Mouse (Mus musculus) MEL (cell line): ENCODE results near the gene Ppp2r5d. TPM values are rescaled to one million over a fixed set of nuclear protein-coding genes. Genes with fewer than 3 reads are reported as not detected.

Experiments
- DNase-seq: peaks from one replicate; pipeline ENCODE4 v3.0.0; 2011; ENCODE audit warnings: low read depth, low spot score
- H3K27ac ChIP-seq: 2 replicates; pipeline ENCODE4 v1.5.1; 2012; ENCODE audit warnings: low read depth, mild to moderate bottlenecking, control low read depth, low read length, moderate library complexity; ENCODE audit not compliant: control insufficient read depth
- H3K27me3 ChIP-seq, 2 experiments: fragments of 150-350 bp in 1 of 2; sonication (generic) in 1 of 2; 2 replicates each; pipeline ENCODE4 v1.6.1; 2012; ENCODE audit warnings: low read length in 2 of 2, mild to moderate bottlenecking in 2 of 2, improper control_type of control experiment in 1 of 2, moderate library complexity in 1 of 2; ENCODE audit not compliant: insufficient read depth in 2 of 2, control insufficient read depth in 1 of 2
- H3K36me3 ChIP-seq, 2 experiments: 2 replicates each; pipeline ENCODE4 v1.6.1; 2012 to 2014; ENCODE audit warnings: low read length in 2 of 2, improper control_type of control experiment in 1 of 2, inconsistent platforms in 1 of 2, mild to moderate bottlenecking in 1 of 2; ENCODE audit not compliant: insufficient read depth in 2 of 2, control insufficient read depth in 1 of 2
- H3K4me1 ChIP-seq, 2 experiments: fragments of 150-350 bp in 1 of 2; sonication (generic) in 1 of 2; 2 replicates each; pipeline ENCODE4 v1.6.1; 2012; ENCODE audit warnings: low read length in 2 of 2, improper control_type of control experiment in 1 of 2, mild to moderate bottlenecking in 1 of 2; ENCODE audit not compliant: insufficient read depth in 2 of 2, control insufficient read depth in 1 of 2
- H3K4me3 ChIP-seq, 2 experiments: fragments of 150-350 bp in 1 of 2; sonication (generic) in 1 of 2; 2 replicates each; pipeline ENCODE4 v1.5.1; 2012; ENCODE audit warnings: low read depth in 2 of 2, low read length in 2 of 2, mild to moderate bottlenecking in 2 of 2, moderate library complexity in 2 of 2, control low read depth in 1 of 2, improper control_type of control experiment in 1 of 2; ENCODE audit not compliant: control insufficient read depth in 1 of 2, insufficient read depth in 1 of 2
- H3K79me2 ChIP-seq: 2 replicates; pipeline ENCODE4 v1.6.1; 2012; ENCODE audit warnings: mild to moderate bottlenecking, low read length, moderate library complexity; ENCODE audit not compliant: control insufficient read depth, poor library complexity, insufficient read depth
- H3K9ac ChIP-seq: 2 replicates; pipeline ENCODE4 v1.6.1; 2012; ENCODE audit warnings: low read depth, mild to moderate bottlenecking, control low read depth, low read length, moderate library complexity; ENCODE audit not compliant: control insufficient read depth, poor library complexity, severe bottlenecking
- H3K9me3 ChIP-seq: fragments of 150-350 bp; sonication (generic); replicated peaks from 2 replicates; pipeline ENCODE4 v1.6.1; 2012; ENCODE audit warnings: mild to moderate bottlenecking, low read length, improper control_type of control experiment, moderate library complexity; ENCODE audit not compliant: insufficient read depth
- BHLHE40 ChIP-seq: IDR thresholded peaks from 2 replicates; pipeline ENCODE4 v1.6.1; 2012; ENCODE audit warnings: low read depth, mild to moderate bottlenecking, inconsistent platforms, low read length, improper control_type of control experiment, borderline replicate concordance
- CHD1 ChIP-seq: IDR thresholded peaks from 2 replicates; pipeline ENCODE4 v1.6.1; 2012; ENCODE audit warnings: low read depth, mild to moderate bottlenecking, inconsistent platforms, low read length, improper control_type of control experiment
- CHD2 ChIP-seq: IDR thresholded peaks from 2 replicates; pipeline ENCODE4 v1.6.1; 2011; ENCODE audit warnings: low read length, improper control_type of control experiment
- CTCF ChIP-seq, 3 experiments: IDR thresholded peaks in 2 of 3; conservative IDR thresholded peaks in 1 of 3; 2 replicates each; pipeline ENCODE4 v1.5.1; 2011 to 2012; ENCODE audit warnings: low read length in 3 of 3, low read depth in 2 of 3, mild to moderate bottlenecking in 2 of 3, improper control_type of control experiment in 1 of 3, inconsistent platforms in 1 of 3, mixed read lengths in 1 of 3, moderate library complexity in 1 of 3; ENCODE audit not compliant: control insufficient read depth in 1 of 3, insufficient read depth in 1 of 3, poor library complexity in 1 of 3, severe bottlenecking in 1 of 3
- ELF1 ChIP-seq: IDR thresholded peaks from 2 replicates; pipeline ENCODE4 v1.6.1; 2014; ENCODE audit warnings: low read depth, mild to moderate bottlenecking, inconsistent platforms, low read length, improper control_type of control experiment, moderate library complexity
- EP300 ChIP-seq, 2 experiments: IDR thresholded peaks; 2 replicates each; pipeline ENCODE4 v1.6.1; 2011; ENCODE audit warnings: improper control_type of control experiment in 2 of 2, low read length in 2 of 2, low read depth in 1 of 2, mild to moderate bottlenecking in 1 of 2
- ETS1 ChIP-seq: IDR thresholded peaks from 2 replicates; pipeline ENCODE4 v1.6.1; 2012; ENCODE audit warnings: low read depth, mild to moderate bottlenecking, inconsistent platforms, low read length, improper control_type of control experiment, moderate library complexity
- GATA1 ChIP-seq: IDR thresholded peaks from 2 replicates; pipeline ENCODE4 v1.6.1; 2011; ENCODE audit warnings: low read depth, low read length, improper control_type of control experiment
- HCFC1 ChIP-seq: IDR thresholded peaks from 2 replicates; pipeline ENCODE4 v1.6.1; 2012; ENCODE audit warnings: low read depth, mild to moderate bottlenecking, inconsistent platforms, low read length, improper control_type of control experiment, moderate library complexity
- JUND ChIP-seq: IDR thresholded peaks from 2 replicates; pipeline ENCODE4 v1.6.1; 2011; ENCODE audit warnings: low read depth, mild to moderate bottlenecking, improper control_type of control experiment, low read length
- KAT2A ChIP-seq: conservative IDR thresholded peaks from 2 replicates; pipeline ENCODE4 v1.6.1; 2012; ENCODE audit warnings: low read depth, low read length, improper control_type of control experiment, inconsistent platforms
- MAFK ChIP-seq: IDR thresholded peaks from 2 replicates; pipeline ENCODE4 v1.6.1; 2011; ENCODE audit warnings: low read depth, mild to moderate bottlenecking, low read length, improper control_type of control experiment, borderline replicate concordance
- MAX ChIP-seq: IDR thresholded peaks from 2 replicates; pipeline ENCODE4 v1.6.1; 2011; ENCODE audit warnings: low read length, improper control_type of control experiment
- MAZ ChIP-seq: IDR thresholded peaks from 2 replicates; pipeline ENCODE4 v1.6.1; 2012; ENCODE audit warnings: low read depth, mild to moderate bottlenecking, inconsistent platforms, low read length, improper control_type of control experiment
- MEF2A ChIP-seq: IDR thresholded peaks from 2 replicates; pipeline ENCODE4 v1.6.1; 2014; ENCODE audit warnings: low read depth, mild to moderate bottlenecking, inconsistent platforms, low read length, improper control_type of control experiment; ENCODE audit not compliant: poor library complexity, insufficient replicate concordance, severe bottlenecking; ENCODE audit errors: extremely low read depth
- MXI1 ChIP-seq: IDR thresholded peaks from 2 replicates; pipeline ENCODE4 v1.6.1; 2011; ENCODE audit warnings: mild to moderate bottlenecking, low read depth, low read length, improper control_type of control experiment
- MYB ChIP-seq: IDR thresholded peaks from 2 replicates; pipeline ENCODE4 v1.6.1; 2011; ENCODE audit warnings: mild to moderate bottlenecking, low read depth, low read length, improper control_type of control experiment
- MYC ChIP-seq: IDR thresholded peaks from 2 replicates; pipeline ENCODE4 v1.6.1; 2011; ENCODE audit warnings: low read depth, mild to moderate bottlenecking, low read length, improper control_type of control experiment, moderate library complexity
- NELFE ChIP-seq: IDR thresholded peaks from 2 replicates; pipeline ENCODE4 v1.6.1; 2011; ENCODE audit warnings: low read depth, low read length, improper control_type of control experiment
- NRF1 ChIP-seq: IDR thresholded peaks from 2 replicates; pipeline ENCODE4 v1.6.1; 2014; ENCODE audit warnings: low read depth, mild to moderate bottlenecking, inconsistent platforms, low read length, improper control_type of control experiment, moderate library complexity; ENCODE audit not compliant: poor library complexity, insufficient read depth, severe bottlenecking
- POLR2A ChIP-seq, 2 experiments: IDR thresholded peaks; 2 replicates each; pipeline ENCODE4 v1.6.1; 2011 to 2012; ENCODE audit warnings: low read length in 2 of 2, mild to moderate bottlenecking in 2 of 2, control low read depth in 1 of 2, improper control_type of control experiment in 1 of 2, low read depth in 1 of 2, moderate library complexity in 1 of 2; ENCODE audit not compliant: control insufficient read depth in 1 of 2, insufficient read depth in 1 of 2, poor library complexity in 1 of 2
- POLR2AphosphoS2 ChIP-seq: IDR thresholded peaks from 2 replicates; pipeline ENCODE4 v1.6.1; 2011; ENCODE audit warnings: low read length, improper control_type of control experiment
- POLR2AphosphoS5 ChIP-seq: IDR thresholded peaks from 2 replicates; pipeline ENCODE4 v1.6.1; 2012; ENCODE audit warnings: low read depth, borderline replicate concordance, mild to moderate bottlenecking, inconsistent platforms, low read length, moderate library complexity, mixed read lengths
- RAD21 ChIP-seq: IDR thresholded peaks from 2 replicates; pipeline ENCODE4 v1.6.1; 2011; ENCODE audit warnings: mild to moderate bottlenecking, low read depth, low read length, improper control_type of control experiment
- RCOR1 ChIP-seq: IDR thresholded peaks from 2 replicates; pipeline ENCODE4 v1.6.1; 2012; ENCODE audit warnings: low read depth, mild to moderate bottlenecking, inconsistent platforms, low read length, improper control_type of control experiment
- SIN3A ChIP-seq: IDR thresholded peaks from 2 replicates; pipeline ENCODE4 v1.6.1; 2012; ENCODE audit warnings: low read length, improper control_type of control experiment, inconsistent platforms
- SMC3 ChIP-seq: IDR thresholded peaks from 2 replicates; pipeline ENCODE4 v1.6.1; 2011; ENCODE audit warnings: low read depth, low read length, improper control_type of control experiment
- TAL1 ChIP-seq: IDR thresholded peaks from 2 replicates; pipeline ENCODE4 v1.6.1; 2012; ENCODE audit warnings: mild to moderate bottlenecking, inconsistent platforms, low read length, moderate library complexity, mixed read lengths
- TBP ChIP-seq: IDR thresholded peaks from 2 replicates; pipeline ENCODE4 v1.8.0; 2011; ENCODE audit warnings: low read depth, low read length, improper control_type of control experiment
- TCF12 ChIP-seq: IDR thresholded peaks from 2 replicates; pipeline ENCODE4 v1.6.1; 2014; ENCODE audit warnings: low read depth, mild to moderate bottlenecking, inconsistent platforms, low read length, improper control_type of control experiment, moderate library complexity
- UBTF ChIP-seq: IDR thresholded peaks from 2 replicates; pipeline ENCODE4 v1.6.1; 2012; ENCODE audit warnings: low read depth, mild to moderate bottlenecking, inconsistent platforms, low read length, improper control_type of control experiment, moderate library complexity, borderline replicate concordance; ENCODE audit not compliant: insufficient read depth
- USF1 ChIP-seq: IDR thresholded peaks from 2 replicates; pipeline ENCODE4 v1.6.1; 2014; ENCODE audit warnings: low read depth, mild to moderate bottlenecking, inconsistent platforms, low read length, improper control_type of control experiment, moderate library complexity
- ZC3H11A ChIP-seq: IDR thresholded peaks from 2 replicates; pipeline ENCODE4 v1.6.1; 2012; ENCODE audit warnings: low read depth, mild to moderate bottlenecking, inconsistent platforms, low read length, improper control_type of control experiment
- ZKSCAN1 ChIP-seq: IDR thresholded peaks from 2 replicates; pipeline ENCODE4 v1.6.1; 2012; ENCODE audit warnings: low read depth, mild to moderate bottlenecking, inconsistent platforms, low read length, improper control_type of control experiment, moderate library complexity
- ZMIZ1 ChIP-seq: IDR thresholded peaks from 2 replicates; pipeline ENCODE4 v1.6.1; 2012; ENCODE audit warnings: low read depth, mild to moderate bottlenecking, inconsistent platforms, low read length, improper control_type of control experiment, moderate library complexity
- ZNF384 ChIP-seq: IDR thresholded peaks from 2 replicates; pipeline ENCODE4 v1.6.1; 2012; ENCODE audit warnings: low read depth, mild to moderate bottlenecking, inconsistent platforms, low read length, improper control_type of control experiment
- polyA plus RNA-seq, 2 experiments: library from polyadenylated mRNA; stranded (reverse) in 1 of 2; unstranded in 1 of 2; fragments of >175 nt in 1 of 2; fragments of >200 nt in 1 of 2; gene quantifications; 2 replicates each; pipeline versions ENCODE4 v1.2.1 to v1.2.4; 2012; ENCODE audit warnings: low replicate concordance in 2 of 2, low read depth in 1 of 2; ENCODE audit not compliant: insufficient read length in 2 of 2, insufficient read depth in 1 of 2, missing spikeins in 1 of 2
- total RNA-seq: library from RNA; depleted of rRNA; stranded (reverse); fragments of 300-350 nt; gene quantifications from 2 replicates; pipeline ENCODE4 v1.2.3, GENCODE M21; 2012

Gene Ppp2r5d
- total and polyA plus RNA-seq, 3 experiments: 47.6 to 82.9 (median 80.4) TPM

DNA sequence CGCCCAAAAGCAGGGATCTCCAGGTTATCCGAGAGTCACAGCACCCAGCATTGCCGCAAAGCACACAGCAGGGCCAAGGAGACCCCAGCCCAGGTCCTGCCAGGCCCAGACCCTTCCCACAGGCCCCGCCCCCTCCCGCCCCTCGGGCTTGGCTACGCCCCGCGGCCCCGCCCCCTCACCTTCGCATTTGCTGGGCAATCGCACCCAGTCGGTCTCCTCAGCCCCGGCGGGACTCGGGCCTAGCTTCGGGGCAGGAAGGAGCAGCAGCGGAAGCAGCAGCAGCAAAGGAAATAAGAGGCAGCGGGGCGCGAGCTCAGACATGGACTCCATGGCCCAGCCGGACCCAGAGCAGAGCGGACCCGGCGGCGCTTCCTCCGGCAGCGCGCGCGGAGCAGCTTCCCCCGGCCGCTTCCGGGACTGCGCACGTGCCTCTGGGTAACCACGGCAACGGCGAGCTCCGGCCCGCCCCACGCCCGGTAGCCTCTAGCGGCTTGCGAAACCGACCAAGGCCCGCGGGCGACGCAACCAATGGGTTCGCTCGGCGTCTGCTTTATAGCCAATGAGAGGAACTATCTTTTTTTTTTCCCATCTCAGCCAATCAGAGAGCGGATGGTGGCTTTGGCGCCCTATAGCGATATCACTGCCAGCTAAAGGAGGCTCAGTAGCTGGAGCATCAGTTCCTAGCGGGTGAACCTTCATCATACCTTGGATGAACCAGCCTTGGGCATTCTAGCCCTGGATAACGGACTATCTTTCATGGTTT lies 47.1 kb upstream of the Ppp2r5d start, which contains the start of gene Cnpy3:
TSS of gene Cnpy3 (minus strand) at position 421 of the 763 bp plus-strand sequence.
- Histone ChIP-seq H3K36me3 (peaks cover 4 to 12% of the 10 kb centered on the region in 2 experiments), H3K4me1 (peaks cover 2 to 9% of the 10 kb centered on the region in 2 experiments; a peak in 3 of 4 replicates), H3K9ac (peak within 1 kb of the TSS; percentile 85), H3K27ac (peak within 1 kb of the TSS; percentile 95), H3K9me3 (no peaks in the 10 kb centered on the region), H3K27me3 (no peaks in the 10 kb centered on the region), H3K79me2 (peaks cover 26% of the 10 kb centered on the region), H3K4me3 (peak within 1 kb of the TSS; percentile 62 to 77)
- DNase-seq: peak; percentile 100
- TF ChIP-seq UBTF: 0 out of 2 replicates have a peak, but pooled peaks have one; percentile 15
- peak; percentile 46; the same call in 1 of the 2 replicates for TF ChIP-seq TCF12
- peak; percentile 93 for TF ChIP-seq MXI1
- peak; percentile 72; the same call in 1 of the 2 replicates for TF ChIP-seq ZMIZ1
- TF ChIP-seq TAL1: no peak
- peak; percentile 79; the same call in 1 of the 2 replicates for TF ChIP-seq POLR2AphosphoS2
- TF ChIP-seq CHD2: peak; percentile 43; the same call in 1 of the 2 replicates
- TF ChIP-seq TBP: peak; percentile 90
- peak; percentile 97 for TF ChIP-seq ELF1
- peak; percentile 99 for TF ChIP-seq BHLHE40
- TF ChIP-seq MYB: no peak
- peak; percentile 49; the same call in 1 of the 2 replicates for TF ChIP-seq KAT2A
- no peak for TF ChIP-seq JUND
- TF ChIP-seq EP300 (IDR thresholded peaks at IDR 0.05; ENCODE audit: low read depth in 1 of 2, low read length in 2 of 2): no peak
- TF ChIP-seq MYC: peak; percentile 84
- peak; percentile 97 for TF ChIP-seq MAX
- TF ChIP-seq RCOR1: no peak
- TF ChIP-seq ZKSCAN1: no peak
- no peak for TF ChIP-seq RAD21
- peak; percentile 92 for TF ChIP-seq NELFE
- TF ChIP-seq SIN3A: peak; percentile 92
- no peak for TF ChIP-seq ZC3H11A
- peak; percentile 35; the same call in 1 of the 2 replicates for TF ChIP-seq GATA1
- peak; percentile 94 for TF ChIP-seq USF1
- no peak for TF ChIP-seq SMC3
- TF ChIP-seq ETS1: 0 out of 2 replicates have a peak, but pooled peaks have one; percentile 53
- no peak for TF ChIP-seq MAFK
- TF ChIP-seq MAZ: peak; percentile 9; the same call in 1 of the 2 replicates
- TF ChIP-seq CTCF (IDR thresholded peaks at IDR 0.05 in 2 of 3, conservative IDR thresholded peaks at IDR 0.05 in 1 of 3; ENCODE audit: control insufficient read depth in 1 of 3, insufficient read depth in 1 of 3, low read depth in 2 of 3, low read length in 3 of 3, poor library complexity in 1 of 3, severe bottlenecking in 1 of 3): no peak
- TF ChIP-seq HCFC1: peak; percentile 86
- TF ChIP-seq MEF2A: no peak
- TF ChIP-seq CHD1: no peak
- TF ChIP-seq ZNF384: peak; percentile 97
- TF ChIP-seq POLR2A (IDR thresholded peaks at IDR 0.05; ENCODE audit: control insufficient read depth in 1 of 2, insufficient read depth in 1 of 2, low read depth in 1 of 2, low read length in 2 of 2, poor library complexity in 1 of 2): peak; percentile 85 to 89
- TF ChIP-seq POLR2AphosphoS5: no peak
- TF ChIP-seq NRF1: peak; percentile 70
